Mouse (Mus musculus): ENCODE results near the gene Rasal1. TPM values are rescaled to one million over a fixed set of nuclear protein-coding genes. Genes with fewer than 3 reads are reported as not detected.

Gene Rasal1
- polyA plus RNA-seq (2011; ENCODE audit: insufficient read depth, insufficient read length, low read depth, missing spikeins): 2.0 and 3.5 TPM in 2 replicates

GRCm38 (mm10) chr5:120648569-120649373, at the start of gene Rasal1:
TSS of gene Rasal1 (plus strand) at chr5:120648812.
- no peaks in the 10 kb centered on the region for H3K27me3 ChIP-seq (ENCODE audit: control insufficient read depth, insufficient read depth, low read length, poor library complexity, severe bottlenecking)
- peaks cover 2% of the 10 kb centered on the region for H3K4me1 ChIP-seq (ENCODE audit: control insufficient read depth, insufficient read depth, low read length)
- H3K4me3 ChIP-seq (ENCODE audit: low read depth, low read length): peak within 1 kb of the TSS; percentile 57
- TF ChIP-seq CTCF (IDR thresholded peaks at IDR 0.05; ENCODE audit: low read depth, low read length) (peak; percentile 55), EP300 (IDR thresholded peaks at IDR 0.05; ENCODE audit: insufficient read depth, low read depth, low read length) (no peak)
- no peaks in the 10 kb centered on the region for H3K9me3 ChIP-seq (replicated peaks; ENCODE audit: control insufficient read depth, insufficient read depth, low read length, poor library complexity, severe bottlenecking)
- H3K36me3 ChIP-seq (ENCODE audit: control insufficient read depth, insufficient read depth, low read length, poor library complexity, severe bottlenecking): no peaks in the 10 kb centered on the region
- H3K9ac ChIP-seq (ENCODE audit: low read depth, poor library complexity, severe bottlenecking): peak within 1 kb of the TSS; percentile 1
- no peak within 1 kb of the TSS for H3K27ac ChIP-seq (ENCODE audit: insufficient read depth, low read length)

GRCm38 (mm10) chr5:120599625-120600024, 49.0 kb upstream of the Rasal1 start:
- Histone ChIP-seq H3K27ac (ENCODE audit: insufficient read depth, low read length) (no peak overlapping the region), H3K9me3 (replicated peaks; ENCODE audit: control insufficient read depth, insufficient read depth, low read length, poor library complexity, severe bottlenecking) (no peaks in the 10 kb centered on the region), H3K36me3 (ENCODE audit: control insufficient read depth, insufficient read depth, low read length, poor library complexity, severe bottlenecking) (no peaks in the 10 kb centered on the region), H3K4me3 (ENCODE audit: low read depth, low read length) (no peak overlapping the region), H3K9ac (ENCODE audit: low read depth, poor library complexity, severe bottlenecking) (no peak overlapping the region), H3K27me3 (ENCODE audit: control insufficient read depth, insufficient read depth, low read length, poor library complexity, severe bottlenecking) (no peaks in the 10 kb centered on the region), H3K4me1 (ENCODE audit: control insufficient read depth, insufficient read depth, low read length) (no peaks in the 10 kb centered on the region)
- no peak for TF ChIP-seq POLR2A (IDR thresholded peaks at IDR 0.05; ENCODE audit: insufficient read depth, low read length)
- no peak for TF ChIP-seq CTCF (IDR thresholded peaks at IDR 0.05; ENCODE audit: low read depth, low read length)
- no peak for TF ChIP-seq EP300 (IDR thresholded peaks at IDR 0.05; ENCODE audit: insufficient read depth, low read depth, low read length)

DNA sequence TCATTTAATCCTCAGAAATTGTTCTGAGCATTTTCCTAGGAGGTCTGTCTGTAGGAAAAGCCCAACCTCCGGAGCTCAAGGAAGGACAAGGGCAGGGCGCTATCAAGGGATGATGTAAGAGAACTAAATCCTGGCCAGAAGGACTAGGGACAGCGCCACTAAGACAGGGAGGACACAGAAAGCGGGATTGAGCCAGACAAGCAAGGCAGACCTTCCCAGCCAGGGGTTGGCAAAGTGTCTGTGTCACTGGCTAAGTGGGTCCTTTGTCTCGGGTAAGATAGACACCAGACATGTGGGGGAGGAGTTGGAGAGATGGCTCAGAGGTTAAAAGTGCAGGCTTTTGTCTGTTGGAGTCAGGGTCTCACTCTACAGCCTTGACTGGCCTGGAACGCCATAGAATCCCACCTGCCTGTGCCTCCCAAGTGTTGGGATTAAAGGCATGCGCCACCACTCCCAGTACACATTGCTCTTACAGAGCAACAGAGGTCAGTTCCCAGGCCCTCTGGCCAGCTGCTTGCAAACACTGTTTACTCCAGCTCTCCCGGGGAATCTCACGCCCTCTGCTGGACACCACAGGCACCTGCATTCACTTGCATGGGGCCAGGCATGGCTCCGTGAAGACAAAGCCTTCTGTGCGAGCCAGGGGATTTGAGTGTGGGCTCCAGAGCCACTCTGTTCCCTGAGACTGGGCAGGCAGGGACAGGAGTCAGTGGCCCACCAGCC, 47.5 kb upstream of the Rasal1 start:
- H3K9ac ChIP-seq (ENCODE audit: low read depth, poor library complexity, severe bottlenecking): no peak overlapping the region
- H3K36me3 ChIP-seq (ENCODE audit: control insufficient read depth, insufficient read depth, low read length, poor library complexity, severe bottlenecking): no peaks in the 10 kb centered on the region
- no peak overlapping the region for H3K27ac ChIP-seq (ENCODE audit: insufficient read depth, low read length)
- H3K27me3 ChIP-seq (ENCODE audit: control insufficient read depth, insufficient read depth, low read length, poor library complexity, severe bottlenecking): no peaks in the 10 kb centered on the region
- TF ChIP-seq CTCF (IDR thresholded peaks at IDR 0.05; ENCODE audit: low read depth, low read length): peak; percentile 93
- 0 out of 2 replicates have a peak, but pooled peaks have one; percentile 30 for TF ChIP-seq EP300 (IDR thresholded peaks at IDR 0.05; ENCODE audit: insufficient read depth, low read depth, low read length)
- TF ChIP-seq POLR2A (IDR thresholded peaks at IDR 0.05; ENCODE audit: insufficient read depth, low read length): no peak
- no peak overlapping the region for H3K4me3 ChIP-seq (ENCODE audit: low read depth, low read length)
- no peaks in the 10 kb centered on the region for H3K9me3 ChIP-seq (replicated peaks; ENCODE audit: control insufficient read depth, insufficient read depth, low read length, poor library complexity, severe bottlenecking)
- peaks cover 2% of the 10 kb centered on the region for H3K4me1 ChIP-seq (ENCODE audit: control insufficient read depth, insufficient read depth, low read length)

GRCm38 (mm10) chr5:120602210-120602609, 46.4 kb upstream of the Rasal1 start:
- no peaks in the 10 kb centered on the region for H3K36me3 ChIP-seq (ENCODE audit: control insufficient read depth, insufficient read depth, low read length, poor library complexity, severe bottlenecking)
- peaks cover 3% of the 10 kb centered on the region for H3K4me1 ChIP-seq (ENCODE audit: control insufficient read depth, insufficient read depth, low read length)
- H3K9me3 ChIP-seq (replicated peaks; ENCODE audit: control insufficient read depth, insufficient read depth, low read length, poor library complexity, severe bottlenecking): no peaks in the 10 kb centered on the region
- TF ChIP-seq CTCF (IDR thresholded peaks at IDR 0.05; ENCODE audit: low read depth, low read length) (no peak), EP300 (IDR thresholded peaks at IDR 0.05; ENCODE audit: insufficient read depth, low read depth, low read length) (no peak), POLR2A (IDR thresholded peaks at IDR 0.05; ENCODE audit: insufficient read depth, low read length) (no peak)
- no peak overlapping the region for H3K9ac ChIP-seq (ENCODE audit: low read depth, poor library complexity, severe bottlenecking)
- H3K4me3 ChIP-seq (ENCODE audit: low read depth, low read length): no peak overlapping the region
- H3K27me3 ChIP-seq (ENCODE audit: control insufficient read depth, insufficient read depth, low read length, poor library complexity, severe bottlenecking): no peaks in the 10 kb centered on the region
- H3K27ac ChIP-seq (ENCODE audit: insufficient read depth, low read length): no peak overlapping the region

DNA sequence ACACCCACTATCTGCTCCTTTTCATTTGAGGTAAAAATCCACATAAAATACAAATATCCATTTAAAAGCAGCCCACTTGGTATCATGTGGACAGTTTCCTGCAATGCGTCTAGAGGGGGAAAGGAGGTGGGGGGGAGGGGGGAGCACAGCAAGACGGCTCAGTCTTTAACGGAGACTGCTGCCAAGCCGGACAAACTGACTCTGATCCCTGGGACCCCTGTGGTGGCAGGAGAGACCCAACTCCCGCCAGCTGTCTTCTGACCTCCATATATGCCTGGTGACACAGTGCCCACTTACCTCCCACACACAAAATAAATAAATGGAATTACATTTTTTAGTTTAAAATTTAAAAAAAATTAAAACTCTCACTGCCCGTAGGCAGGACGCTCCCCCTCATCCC, 45.1 kb upstream of the Rasal1 start:
- H3K9me3 ChIP-seq (replicated peaks; ENCODE audit: control insufficient read depth, insufficient read depth, low read length, poor library complexity, severe bottlenecking): no peaks in the 10 kb centered on the region
- peaks cover 3% of the 10 kb centered on the region for H3K4me1 ChIP-seq (ENCODE audit: control insufficient read depth, insufficient read depth, low read length)
- TF ChIP-seq EP300 (IDR thresholded peaks at IDR 0.05; ENCODE audit: insufficient read depth, low read depth, low read length) (no peak), POLR2A (IDR thresholded peaks at IDR 0.05; ENCODE audit: insufficient read depth, low read length) (no peak), CTCF (IDR thresholded peaks at IDR 0.05; ENCODE audit: low read depth, low read length) (no peak)
- H3K27me3 ChIP-seq (ENCODE audit: control insufficient read depth, insufficient read depth, low read length, poor library complexity, severe bottlenecking): no peaks in the 10 kb centered on the region
- no peak overlapping the region for H3K27ac ChIP-seq (ENCODE audit: insufficient read depth, low read length)
- H3K36me3 ChIP-seq (ENCODE audit: control insufficient read depth, insufficient read depth, low read length, poor library complexity, severe bottlenecking): no peaks in the 10 kb centered on the region
- H3K9ac ChIP-seq (ENCODE audit: low read depth, poor library complexity, severe bottlenecking): no peak overlapping the region
- no peak overlapping the region for H3K4me3 ChIP-seq (ENCODE audit: low read depth, low read length)

- H3K4me1 ChIP-seq (ENCODE audit: control insufficient read depth, insufficient read depth, low read length): peaks cover 3% of the 10 kb centered on the region
- H3K9ac ChIP-seq (ENCODE audit: low read depth, poor library complexity, severe bottlenecking): peak overlapping the region; percentile 53
- no peaks in the 10 kb centered on the region for H3K36me3 ChIP-seq (ENCODE audit: control insufficient read depth, insufficient read depth, low read length, poor library complexity, severe bottlenecking)
- peak overlapping the region; percentile 66 for H3K4me3 ChIP-seq (ENCODE audit: low read depth, low read length)
- H3K27ac ChIP-seq (ENCODE audit: insufficient read depth, low read length): peak overlapping the region; percentile 13; the same call in 1 of the 2 replicates
- no peaks in the 10 kb centered on the region for H3K9me3 ChIP-seq (replicated peaks; ENCODE audit: control insufficient read depth, insufficient read depth, low read length, poor library complexity, severe bottlenecking)
- H3K27me3 ChIP-seq (ENCODE audit: control insufficient read depth, insufficient read depth, low read length, poor library complexity, severe bottlenecking): no peaks in the 10 kb centered on the region
- TF ChIP-seq EP300 (IDR thresholded peaks at IDR 0.05; ENCODE audit: insufficient read depth, low read depth, low read length) (no peak), POLR2A (IDR thresholded peaks at IDR 0.05; ENCODE audit: insufficient read depth, low read length) (no peak), CTCF (IDR thresholded peaks at IDR 0.05; ENCODE audit: low read depth, low read length) (peak; percentile 73)
Measured at GRCm38 (mm10) chr5:120604839-120605238, 43.8 kb upstream of the Rasal1 start.

Measured in ES-Bruce4 (cell line).